Mouse (Mus musculus): ENCODE results near the gene Robo1. TPM values are rescaled to one million over a fixed set of nuclear protein-coding genes. Genes with fewer than 3 reads are reported as not detected.

Robo1 gene
- total RNA-seq, 1 experiment from 2014 or later, result not detected

DNA sequence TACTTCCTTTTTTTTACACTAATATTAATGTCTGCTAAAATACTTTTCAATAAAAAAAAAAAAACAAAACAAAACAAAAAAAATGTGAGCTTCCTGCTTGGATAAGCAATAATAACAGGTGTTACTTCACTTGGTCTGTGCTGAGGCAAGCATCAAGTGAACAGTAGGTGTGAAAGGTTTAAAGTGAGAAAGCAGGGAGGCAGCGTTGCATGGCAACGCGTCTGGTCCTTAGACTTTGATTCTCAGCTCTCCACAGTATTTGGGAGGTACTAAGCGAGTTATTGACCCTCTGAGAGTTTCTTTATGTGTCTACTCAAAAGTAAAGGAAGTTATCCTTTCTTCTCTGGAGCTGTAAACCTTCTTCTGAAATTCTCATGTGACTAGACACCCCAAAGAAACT, 411.0 kb downstream of the Robo1 start:
- ATAC-seq (replicated peaks; ENCODE audit: low read depth, poor library complexity, severe bottlenecking), result no peak

DNA sequence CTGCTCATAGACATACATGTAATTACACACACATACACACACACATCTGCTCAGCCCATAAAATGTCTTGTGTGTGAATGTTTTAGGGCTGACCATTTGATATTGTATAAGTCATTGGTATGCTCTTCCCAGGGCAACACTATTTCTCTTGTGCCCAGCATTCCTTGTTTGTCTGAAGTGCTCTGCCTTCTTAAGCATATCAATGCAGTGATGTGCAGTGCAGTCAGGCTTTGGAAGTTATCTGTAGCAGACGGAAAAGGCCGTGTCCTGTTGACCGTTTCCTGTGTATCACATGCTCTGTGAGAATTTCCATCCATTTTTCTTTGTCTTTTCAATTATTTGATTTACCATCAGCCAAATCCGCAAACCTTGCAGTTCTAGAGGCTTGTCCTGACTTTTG, 412.9 kb downstream of the Robo1 start:
- no peak for ATAC-seq (replicated peaks; ENCODE audit: low read depth, poor library complexity, severe bottlenecking)

DNA sequence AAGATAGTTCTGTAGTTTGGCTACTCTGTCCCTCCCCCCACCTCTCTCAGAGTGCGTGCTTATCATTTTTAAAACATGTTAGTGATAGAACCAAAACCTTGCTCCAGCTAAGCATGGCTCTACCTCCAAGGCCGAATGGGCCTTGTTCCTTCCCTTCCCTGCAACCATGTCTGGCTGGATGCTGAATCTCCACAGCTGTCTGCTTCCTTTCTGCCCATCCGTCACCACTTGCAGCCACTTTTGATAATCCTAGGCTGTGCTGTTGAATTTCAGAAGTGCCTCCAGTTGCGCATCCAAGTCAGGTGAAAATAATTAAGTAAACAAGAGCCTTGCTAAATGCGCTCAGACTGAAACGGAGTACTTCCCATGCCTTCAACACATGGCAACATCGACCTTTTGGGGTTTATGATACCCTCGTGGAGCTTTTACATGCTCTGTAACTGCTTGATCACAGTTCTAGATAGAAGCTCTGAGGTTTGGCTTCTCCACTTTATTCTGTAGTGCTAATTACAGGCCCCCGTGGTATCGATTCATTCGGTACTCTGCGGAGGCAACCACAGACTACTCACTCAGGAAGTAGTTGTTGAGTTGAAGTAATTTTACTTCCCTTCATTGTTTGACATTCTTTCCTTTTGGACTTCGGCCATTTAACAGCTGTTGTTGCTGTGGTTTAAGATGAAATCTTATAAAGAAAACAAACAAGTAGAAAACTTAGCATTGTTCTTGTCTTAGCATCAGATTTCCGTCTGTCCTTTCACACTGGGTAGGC, 413.8 kb downstream of the Robo1 start:
- peak; percentile 50; the same call in 1 of the 2 replicates for ATAC-seq (replicated peaks; ENCODE audit: low read depth, poor library complexity, severe bottlenecking)

DNA sequence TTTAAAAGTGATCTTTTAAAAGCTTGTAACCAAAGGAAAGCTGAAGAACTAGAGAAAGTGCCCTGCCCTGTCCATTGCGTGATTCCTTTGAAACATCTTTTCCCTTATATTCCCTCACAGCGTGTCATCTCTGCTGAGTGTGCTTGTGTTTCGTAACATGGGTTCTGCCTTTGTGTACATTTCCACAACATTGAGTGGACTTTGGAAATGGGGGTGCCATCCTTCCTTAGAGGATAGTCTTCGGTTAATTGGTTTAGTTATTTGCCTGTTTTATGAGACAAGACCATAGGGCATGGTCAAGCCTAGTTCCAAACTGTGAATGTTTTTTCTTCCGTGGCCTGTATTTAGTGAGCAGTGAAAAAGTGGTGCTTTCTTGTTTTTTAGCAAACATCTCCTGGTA, 426.1 kb downstream of the Robo1 start:
- no peak for ATAC-seq (replicated peaks; ENCODE audit: low read depth, poor library complexity, severe bottlenecking)

DNA sequence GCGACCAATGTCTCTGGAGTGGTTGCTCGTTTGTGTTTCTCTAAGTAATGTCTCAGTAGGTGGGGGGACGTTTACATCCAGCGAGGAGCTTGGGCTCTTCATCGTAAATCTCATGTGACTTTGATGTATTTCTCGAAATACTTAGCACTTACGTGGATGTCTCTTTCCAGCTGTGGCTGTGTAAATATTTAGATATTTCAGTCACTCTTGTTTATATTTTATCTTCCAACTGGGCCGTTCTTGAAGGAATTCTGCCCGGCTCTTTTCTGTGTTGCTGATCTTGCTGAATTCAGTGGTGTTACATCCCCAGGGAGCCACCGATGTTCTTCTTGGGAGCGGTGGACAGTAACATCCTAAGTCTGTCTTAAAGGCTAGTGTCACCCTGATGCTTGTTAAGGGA, 427.1 kb downstream of the Robo1 start:
- no peak for ATAC-seq (replicated peaks; ENCODE audit: low read depth, poor library complexity, severe bottlenecking)

DNA sequence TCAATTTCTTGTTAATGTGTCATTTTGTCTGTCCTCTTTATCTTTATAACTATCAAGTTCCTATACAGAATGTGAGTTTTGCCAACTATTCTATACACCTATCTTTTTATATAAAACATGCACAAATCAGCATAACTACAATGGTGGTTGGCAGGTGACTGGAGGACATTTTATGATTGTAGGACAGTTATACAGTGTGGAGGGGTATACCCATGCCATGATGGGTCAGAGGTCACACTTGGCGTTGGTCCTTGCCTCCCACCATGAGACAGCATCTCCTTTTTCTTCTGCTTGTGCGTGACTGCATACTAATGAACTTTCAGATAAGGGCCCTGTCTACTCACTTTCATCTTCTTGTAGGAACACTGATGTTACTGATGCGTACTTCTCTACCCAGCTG, 427.5 kb downstream of the Robo1 start:
- ATAC-seq (replicated peaks; ENCODE audit: low read depth, poor library complexity, severe bottlenecking), result no peak

DNA sequence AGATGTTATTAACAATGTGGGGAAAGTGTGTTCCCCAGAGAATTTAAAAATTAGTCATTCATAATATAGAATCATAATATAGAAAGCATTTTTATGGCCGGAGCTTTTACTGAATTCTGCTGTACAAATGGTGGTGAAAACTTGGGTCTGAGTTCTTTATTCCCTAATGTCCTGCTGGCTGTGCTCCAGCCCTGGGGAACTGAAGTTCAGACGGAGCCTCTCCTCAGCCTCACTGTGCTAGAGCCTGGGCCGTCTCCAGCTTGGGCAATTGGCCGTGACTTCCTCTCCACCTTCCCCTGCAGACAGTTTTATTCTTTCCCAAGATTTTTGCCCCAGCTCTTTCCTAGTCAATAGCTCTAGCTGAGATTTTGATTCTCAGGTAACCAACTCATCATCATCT, 429.0 kb downstream of the Robo1 start:
- ATAC-seq (replicated peaks; ENCODE audit: low read depth, poor library complexity, severe bottlenecking), result no peak

DNA sequence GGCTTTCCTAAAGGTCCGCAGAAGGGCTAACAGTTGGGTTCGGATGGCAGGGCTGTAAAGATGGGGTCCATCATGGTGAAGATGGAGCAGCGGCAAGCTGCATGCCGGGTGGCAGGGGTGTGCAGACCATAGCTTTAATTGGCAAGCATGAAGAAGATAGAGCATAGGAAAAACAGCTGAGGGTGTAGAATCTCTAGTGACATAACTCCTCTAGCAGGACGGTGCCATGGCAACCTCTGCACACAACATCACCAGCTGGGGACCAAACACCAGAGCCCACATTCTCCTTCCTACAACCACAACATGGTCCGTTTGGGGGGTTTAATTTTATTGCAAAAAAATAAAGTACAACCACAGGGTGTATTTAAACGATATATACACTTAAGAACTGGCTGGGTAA, 432.1 kb downstream of the Robo1 start:
- no peak for ATAC-seq (replicated peaks; ENCODE audit: low read depth, poor library complexity, severe bottlenecking)

DNA sequence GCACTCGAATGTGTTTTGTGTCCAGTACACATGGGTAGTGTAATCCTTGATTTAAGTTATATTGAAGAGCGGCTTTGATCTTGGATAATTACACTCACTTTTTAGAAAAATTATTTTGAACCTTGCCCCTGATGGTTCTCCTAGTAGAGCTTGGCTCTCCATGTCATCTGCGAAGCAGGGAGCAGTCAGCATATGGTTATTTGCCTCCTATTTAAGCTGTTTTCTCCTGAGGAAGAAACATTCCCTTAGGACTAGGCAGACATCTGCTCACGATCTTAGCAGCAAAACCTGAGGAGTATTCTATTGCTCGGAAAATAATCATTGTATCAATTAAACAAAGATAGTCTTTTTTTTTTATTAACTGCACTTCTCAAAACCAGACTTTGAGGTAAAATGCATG, 439.6 kb downstream of the Robo1 start:
- ATAC-seq (replicated peaks; ENCODE audit: low read depth, poor library complexity, severe bottlenecking), result no peak

DNA sequence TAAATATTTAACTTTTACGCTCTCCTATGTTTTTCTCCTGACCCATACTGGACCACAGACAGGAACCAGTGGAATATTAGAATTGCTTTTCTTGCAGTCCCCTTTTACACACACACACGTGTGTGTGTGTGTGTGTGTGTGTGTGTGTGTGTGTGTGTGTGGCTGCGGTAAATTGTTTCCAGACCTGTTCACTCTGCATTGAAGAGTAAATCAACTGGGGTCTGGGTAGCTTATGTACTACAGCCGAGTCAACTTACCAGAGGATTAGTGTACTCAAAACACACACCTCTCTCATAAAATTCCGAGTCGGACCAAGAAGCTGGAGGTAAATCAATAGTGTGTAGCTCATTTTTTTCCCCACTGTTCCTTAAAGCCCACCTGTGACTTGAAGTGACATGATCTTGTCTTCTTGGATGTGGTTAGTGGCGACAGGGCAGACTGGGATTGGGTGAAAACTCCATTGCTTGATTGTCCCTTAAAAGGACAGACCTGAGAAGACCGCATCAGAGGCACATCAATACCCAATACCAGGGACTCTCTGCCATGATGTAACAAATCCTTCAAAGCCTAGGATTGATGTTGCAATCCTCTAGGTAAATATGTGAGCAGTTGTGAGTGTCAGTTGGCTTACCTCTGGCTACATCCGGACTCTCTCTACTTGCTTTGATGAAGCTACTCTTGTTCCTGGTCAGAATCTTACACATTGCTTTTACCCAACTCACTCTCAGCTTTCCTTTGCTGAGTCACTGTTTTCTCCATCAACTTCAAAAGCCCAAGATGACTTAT, 457.2 kb downstream of the Robo1 start:
- ATAC-seq (replicated peaks; ENCODE audit: low read depth, poor library complexity, severe bottlenecking), result no peak

DNA sequence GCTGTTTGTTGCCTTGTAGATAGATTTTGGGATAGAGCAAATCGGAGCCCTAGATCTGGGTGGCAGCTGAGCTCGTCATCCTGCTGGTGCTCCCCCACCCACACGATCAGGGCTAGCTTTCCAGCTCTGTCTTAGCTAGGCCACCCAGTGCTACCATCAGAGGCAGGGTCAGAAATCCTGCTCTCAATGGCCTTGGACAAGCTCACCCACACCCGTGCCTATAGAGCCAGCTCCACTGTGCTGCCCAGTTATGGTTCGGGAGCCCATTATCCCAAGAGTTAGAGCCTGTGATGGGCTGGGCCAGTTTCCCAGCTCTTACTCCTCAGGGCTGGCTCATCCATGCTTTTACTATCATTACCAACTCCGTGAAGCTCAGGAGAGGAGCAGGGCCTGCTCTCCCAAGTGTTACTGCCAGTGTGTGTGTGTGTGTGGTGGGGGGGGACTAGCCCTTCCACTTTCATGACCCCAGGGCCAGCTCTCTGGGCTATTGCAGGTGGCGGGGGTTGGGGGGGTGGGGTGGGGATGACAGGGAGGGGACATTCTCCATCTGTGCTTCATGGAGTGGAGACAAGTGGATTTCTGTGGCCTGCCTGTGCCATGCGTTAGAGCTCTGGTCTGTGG, 461.2 kb downstream of the Robo1 start:
- no peak for ATAC-seq (replicated peaks; ENCODE audit: low read depth, poor library complexity, severe bottlenecking)

DNA sequence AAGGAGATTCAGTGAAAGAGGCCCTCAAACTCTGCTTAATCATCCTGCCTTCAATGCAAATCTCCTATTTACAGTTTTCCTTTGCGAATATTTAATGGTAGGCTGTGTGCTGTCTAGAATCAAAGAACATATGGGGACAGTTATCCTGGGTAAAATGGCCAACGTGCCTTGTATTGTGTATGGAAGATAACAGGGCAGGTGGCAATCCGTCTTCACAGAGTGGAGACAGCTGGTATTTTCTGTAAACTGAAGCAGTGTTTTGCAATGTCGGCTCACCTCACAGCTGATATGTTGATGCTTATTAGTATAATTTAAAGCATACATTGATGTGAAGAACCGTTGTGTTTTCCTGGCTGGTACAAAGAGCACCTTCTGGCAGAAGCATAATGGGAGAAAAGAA, 464.2 kb downstream of the Robo1 start:
- ATAC-seq (replicated peaks; ENCODE audit: low read depth, poor library complexity, severe bottlenecking), result no peak

DNA sequence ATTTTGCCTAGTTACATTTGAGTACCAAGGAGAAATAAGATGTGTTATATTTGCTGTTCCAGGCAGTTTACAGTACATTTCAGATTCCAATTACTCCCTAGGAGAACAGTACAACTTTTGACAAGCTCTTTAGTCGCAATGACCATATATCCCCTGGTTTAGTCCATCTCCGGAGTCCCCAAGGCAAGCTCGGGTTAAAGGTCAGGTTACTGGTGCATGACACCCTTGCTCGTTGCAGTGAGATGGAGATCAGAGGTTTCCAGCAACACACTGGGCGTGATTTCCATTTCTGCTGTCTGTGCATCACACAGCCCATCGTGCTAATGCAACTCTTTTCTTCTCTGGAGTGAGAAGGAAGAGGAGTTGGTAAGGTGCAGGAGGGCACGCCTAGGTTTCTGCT, 464.9 kb downstream of the Robo1 start:
- ATAC-seq (replicated peaks; ENCODE audit: low read depth, poor library complexity, severe bottlenecking), result no peak

DNA sequence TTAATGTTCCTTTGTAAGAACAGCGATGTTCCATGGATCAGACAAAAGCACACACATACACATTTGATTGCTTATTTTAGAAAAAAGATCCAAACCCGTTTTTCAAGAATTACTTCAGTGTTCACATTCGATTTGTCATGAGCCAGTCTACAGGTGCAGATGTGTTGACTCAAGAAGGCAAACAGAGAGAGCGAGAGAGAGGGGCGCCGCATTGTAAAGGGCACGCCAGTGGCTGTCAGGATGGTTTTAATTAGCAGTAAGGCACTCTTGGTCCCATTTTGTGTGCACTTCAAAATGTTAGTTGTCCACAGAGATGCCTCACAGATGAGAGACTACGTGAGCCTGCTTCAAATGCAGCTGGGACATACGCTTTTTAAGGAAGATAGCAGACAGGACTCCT, 470.4 kb downstream of the Robo1 start:
- ATAC-seq (replicated peaks; ENCODE audit: low read depth, poor library complexity, severe bottlenecking), result no peak

DNA sequence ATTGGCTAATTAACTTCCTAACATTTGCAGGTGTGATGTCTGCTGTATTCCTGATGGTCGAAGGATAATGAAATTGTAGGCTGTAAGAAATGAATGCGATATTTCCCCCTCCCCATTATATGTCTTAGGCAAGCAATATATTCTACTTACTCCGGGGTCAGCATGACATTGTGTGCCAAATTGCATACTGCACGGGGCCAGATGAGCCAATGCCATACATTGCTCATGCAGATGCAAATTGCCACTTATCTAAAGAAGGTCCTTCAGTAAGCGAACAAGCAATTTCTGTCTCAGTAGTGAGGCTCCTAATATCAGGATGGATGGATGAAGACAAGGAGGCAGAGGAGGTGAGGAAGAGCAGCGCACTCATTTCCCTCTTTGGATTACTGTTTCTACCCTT, 474.1 kb downstream of the Robo1 start:
- ATAC-seq (replicated peaks; ENCODE audit: low read depth, poor library complexity, severe bottlenecking), result no peak

DNA sequence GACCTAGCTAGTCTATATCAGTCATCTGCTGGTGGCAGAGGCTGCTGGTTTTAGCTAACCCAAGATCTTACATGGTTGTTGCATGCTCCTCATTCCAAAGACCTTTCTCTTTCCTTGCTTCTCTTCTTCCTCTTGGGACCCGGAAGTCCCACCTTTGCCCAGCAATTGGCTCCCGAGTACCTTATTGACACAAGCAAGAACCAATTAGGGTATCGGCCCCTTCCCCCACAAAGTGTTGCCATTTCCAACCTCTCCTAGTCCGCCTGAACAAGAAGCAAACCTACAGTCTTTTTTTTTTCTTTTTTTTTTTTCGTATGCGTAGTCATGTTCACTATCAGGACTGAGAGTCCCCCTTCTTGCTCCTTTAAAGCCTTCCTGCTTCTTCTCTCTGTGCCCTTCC, 478.0 kb downstream of the Robo1 start:
- ATAC-seq (replicated peaks; ENCODE audit: low read depth, poor library complexity, severe bottlenecking), result no peak

DNA sequence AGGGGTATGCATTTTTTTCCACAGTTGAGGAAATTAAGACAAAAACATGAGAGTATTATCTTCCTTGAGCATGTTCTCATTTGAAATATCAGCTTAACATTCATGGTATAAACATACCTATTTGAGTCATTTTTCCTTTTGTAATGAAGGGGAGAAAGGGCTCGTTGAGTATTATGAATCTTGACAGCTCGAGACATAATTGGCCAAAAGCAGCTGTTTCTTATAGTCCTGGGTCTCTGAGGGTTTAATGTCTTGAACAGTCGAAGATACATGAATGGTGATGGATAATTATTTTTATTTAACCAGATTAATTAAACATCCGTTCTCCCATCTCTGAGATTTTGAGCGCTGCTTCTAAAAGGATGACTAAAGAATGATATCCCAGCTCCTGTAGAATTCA, 478.5 kb downstream of the Robo1 start:
- no peak for ATAC-seq (replicated peaks; ENCODE audit: low read depth, poor library complexity, severe bottlenecking)

DNA sequence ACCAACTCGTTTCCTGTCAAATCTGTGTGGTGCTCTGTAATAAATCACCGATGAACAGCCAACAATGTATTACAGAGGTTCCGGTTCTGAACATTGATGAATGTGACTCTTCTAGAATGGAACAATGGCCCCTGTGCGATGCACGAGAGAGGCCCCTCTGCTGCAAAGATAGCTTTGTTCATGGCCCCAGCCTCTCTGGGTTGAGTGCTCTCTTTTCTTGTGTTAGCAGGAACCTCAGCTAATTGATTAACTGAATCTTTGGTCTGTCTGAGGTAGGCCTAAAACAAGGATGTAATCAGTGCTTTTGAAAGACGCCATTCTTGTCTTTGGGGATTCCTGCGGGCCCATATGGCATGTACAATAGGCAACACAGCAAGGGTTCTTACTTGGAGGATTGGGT, 479.9 kb downstream of the Robo1 start:
- ATAC-seq (replicated peaks; ENCODE audit: low read depth, poor library complexity, severe bottlenecking), result no peak

DNA sequence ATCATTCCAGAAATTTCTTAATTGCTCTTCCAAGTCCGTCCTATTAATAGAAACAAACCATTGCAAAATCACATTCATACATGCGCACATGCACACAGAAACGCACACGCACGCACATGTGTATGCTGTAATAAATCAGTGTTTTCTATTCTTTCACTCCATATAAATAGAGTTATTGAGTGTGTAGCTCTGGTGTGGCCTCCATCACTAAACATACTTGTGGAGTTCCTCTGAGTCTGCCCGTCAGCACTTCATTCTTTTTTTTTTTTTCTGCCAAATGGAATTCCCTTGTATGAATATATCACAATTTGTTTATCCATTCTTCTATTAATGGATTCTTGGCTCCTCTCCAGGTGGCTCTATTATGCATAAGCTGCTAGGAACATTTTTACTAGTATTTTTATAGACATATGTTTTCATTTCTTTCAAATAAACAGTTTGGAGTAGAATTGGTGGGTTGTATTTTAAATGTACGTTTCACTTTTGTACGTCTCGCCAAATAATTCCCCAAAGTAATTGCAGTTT, 483.1 kb downstream of the Robo1 start:
- no peak for ATAC-seq (replicated peaks; ENCODE audit: low read depth, poor library complexity, severe bottlenecking)

DNA sequence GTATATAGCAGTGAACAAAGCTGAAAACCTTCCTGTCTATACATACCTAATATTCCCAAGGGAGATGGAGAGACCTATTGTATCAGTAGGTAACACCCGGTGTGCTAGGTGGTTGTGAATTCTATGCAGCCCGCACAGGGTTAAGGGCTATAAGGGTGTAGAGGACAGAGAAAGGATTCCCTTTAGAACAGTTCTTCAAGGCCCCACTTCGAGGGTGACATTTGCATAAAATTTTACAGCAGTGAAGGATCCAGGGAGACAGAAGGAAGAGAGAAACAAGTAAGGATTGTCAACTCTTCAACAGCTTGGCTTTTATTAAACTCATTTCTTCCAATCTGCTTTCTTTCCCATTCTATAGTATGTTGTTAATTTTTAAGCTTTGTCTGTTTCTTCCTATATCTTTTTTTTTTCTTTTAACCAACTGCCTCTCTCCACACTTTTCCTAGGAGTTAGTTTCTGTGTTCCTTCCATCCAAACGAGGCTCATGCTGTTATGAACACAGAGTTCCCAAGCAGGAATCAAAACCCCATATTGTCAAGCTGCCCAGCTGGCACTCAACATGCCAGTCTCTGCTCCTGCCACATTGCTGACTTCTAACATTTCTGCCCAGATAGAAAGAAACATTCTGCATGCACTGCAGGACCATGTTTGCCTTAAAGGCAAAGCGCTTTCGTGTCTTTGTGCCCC, 486.7 kb downstream of the Robo1 start:
- ATAC-seq (replicated peaks; ENCODE audit: low read depth, poor library complexity, severe bottlenecking), result no peak

DNA sequence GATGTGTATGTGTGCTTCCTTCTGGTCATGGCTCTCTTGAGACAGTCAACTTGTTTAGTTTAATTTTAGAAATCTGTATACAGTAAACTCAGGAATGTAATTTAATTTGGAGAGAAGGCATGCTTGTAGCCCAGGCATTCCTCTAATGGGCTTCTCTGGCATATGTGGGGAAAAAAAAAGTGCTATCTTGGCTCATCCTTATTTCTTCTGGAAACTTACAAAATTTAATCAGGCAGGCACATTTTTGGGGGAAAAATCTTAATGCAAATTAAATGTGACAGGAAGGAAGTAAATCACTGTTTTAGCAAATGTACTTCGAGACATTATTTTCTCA, 487.2 kb downstream of the Robo1 start:
- no peak for ATAC-seq (replicated peaks; ENCODE audit: low read depth, poor library complexity, severe bottlenecking)

All from common myeloid progenitor, adult 5-6 weeks (primary cell).